Mouse (Mus musculus) small intestine, adult 2 months (tissue): ENCODE data around the gene Wipf1. TPM values are rescaled to one million over a fixed set of nuclear protein-coding genes. Genes with fewer than 3 reads are reported as not detected.

Source experiments
- H3K27ac ChIP-seq: fragments of 200-500 bp; 2 replicates; pipeline ENCODE4 v1.5.1; 2012; ENCODE audit warnings: low read depth, low read length, control low read depth, inconsistent platforms; ENCODE audit not compliant: insufficient read depth
- H3K27me3 ChIP-seq: fragments of 200-500 bp; 2 replicates; pipeline ENCODE4 v1.6.1; 2012; ENCODE audit warnings: mild to moderate bottlenecking, moderate library complexity, low read length, inconsistent platforms; ENCODE audit not compliant: control insufficient read depth, insufficient read depth
- H3K36me3 ChIP-seq: fragments of 200-500 bp; 2 replicates; pipeline ENCODE4 v1.6.1; 2012; ENCODE audit warnings: mild to moderate bottlenecking, low read length, control low read depth, inconsistent platforms; ENCODE audit not compliant: control insufficient read depth, insufficient read depth
- H3K4me1 ChIP-seq: fragments of 200-500 bp; 2 replicates; pipeline ENCODE4 v1.6.1; 2012; ENCODE audit warnings: low read length, inconsistent platforms, mixed read lengths; ENCODE audit not compliant: control insufficient read depth, insufficient read depth, insufficient read length
- H3K4me3 ChIP-seq: fragments of 200-500 bp; 2 replicates; pipeline ENCODE4 v1.5.1; 2012; ENCODE audit warnings: low read depth, mild to moderate bottlenecking, control low read depth, inconsistent platforms, low read length, moderate library complexity
- CTCF ChIP-seq: fragments of 200-500 bp; IDR thresholded peaks from 2 replicates; pipeline ENCODE4 v1.5.1; 2012; ENCODE audit warnings: low read depth, mild to moderate bottlenecking, control low read depth, inconsistent platforms, low read length, moderate library complexity, mixed read lengths; ENCODE audit not compliant: insufficient replicate concordance, insufficient read length; ENCODE audit errors: extremely low read depth
- POLR2A ChIP-seq: fragments of 200-500 bp; IDR thresholded peaks from 2 replicates; pipeline ENCODE4 v1.6.1; 2012; ENCODE audit warnings: low read depth, mild to moderate bottlenecking, control low read depth, inconsistent platforms, low read length, moderate library complexity
- WGBS: fragments of 180-500 bp; shearing (Covaris S2); methylation state at CpG from one replicate; pipeline ENCODE4 v1.1.7; 2018; 5-methylcytosine and 5-hydroxymethylcytosine counted together
- polyA plus RNA-seq: library from polyadenylated mRNA; depleted of rRNA; stranded (reverse); fragments of >200 nt; gene quantifications from 2 replicates; pipeline ENCODE4 v1.2.3, GENCODE M21; 2012; rRNA removed

Wipf1 gene
- polyA plus RNA-seq, 1 experiment: 18.9 TPM

DNA sequence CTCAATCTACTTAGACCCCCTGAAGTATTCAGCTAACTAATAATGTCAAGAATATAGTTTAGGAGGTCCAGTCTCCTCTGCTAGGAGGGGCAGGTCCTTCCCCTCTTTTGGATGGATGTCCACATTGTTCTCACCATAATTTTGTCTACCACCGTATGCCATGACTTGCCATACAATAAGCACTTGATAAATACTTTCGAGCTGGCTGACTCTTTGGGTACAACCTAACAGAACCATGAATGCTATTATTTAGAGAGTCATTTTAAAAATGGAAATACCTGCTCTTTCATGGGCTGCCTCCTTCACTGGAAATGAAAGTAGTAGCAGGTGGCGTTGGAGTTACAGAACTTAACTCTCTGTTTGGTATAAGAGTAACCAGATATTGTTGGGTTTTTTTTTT, 139.6 kb downstream of the Wipf1 start:
- peaks cover 3% of the 10 kb centered on the region for H3K4me1 ChIP-seq
- H3K27me3 ChIP-seq: no peaks in the 10 kb centered on the region
- no peaks in the 10 kb centered on the region for H3K36me3 ChIP-seq
- WGBS: 90% methylated on average over 3 of the region's 3 CpGs
- TF ChIP-seq CTCF: no peak
- no peak for TF ChIP-seq POLR2A
- no peak overlapping the region for H3K27ac ChIP-seq
- H3K4me3 ChIP-seq: no peak overlapping the region

- H3K27ac ChIP-seq: no peak overlapping the region
- TF ChIP-seq CTCF: no peak
- TF ChIP-seq POLR2A: no peak
- H3K27me3 ChIP-seq: no peaks in the 10 kb centered on the region
- no peaks in the 10 kb centered on the region for H3K36me3 ChIP-seq
- H3K4me1 ChIP-seq: peaks cover 5% of the 10 kb centered on the region
- WGBS: 75% methylated on average over 1 of the region's 1 CpGs
- H3K4me3 ChIP-seq: no peak overlapping the region
Observed at GRCm38 (mm10) chr2:73387806-73388205, 141.7 kb downstream of the Wipf1 start.

DNA sequence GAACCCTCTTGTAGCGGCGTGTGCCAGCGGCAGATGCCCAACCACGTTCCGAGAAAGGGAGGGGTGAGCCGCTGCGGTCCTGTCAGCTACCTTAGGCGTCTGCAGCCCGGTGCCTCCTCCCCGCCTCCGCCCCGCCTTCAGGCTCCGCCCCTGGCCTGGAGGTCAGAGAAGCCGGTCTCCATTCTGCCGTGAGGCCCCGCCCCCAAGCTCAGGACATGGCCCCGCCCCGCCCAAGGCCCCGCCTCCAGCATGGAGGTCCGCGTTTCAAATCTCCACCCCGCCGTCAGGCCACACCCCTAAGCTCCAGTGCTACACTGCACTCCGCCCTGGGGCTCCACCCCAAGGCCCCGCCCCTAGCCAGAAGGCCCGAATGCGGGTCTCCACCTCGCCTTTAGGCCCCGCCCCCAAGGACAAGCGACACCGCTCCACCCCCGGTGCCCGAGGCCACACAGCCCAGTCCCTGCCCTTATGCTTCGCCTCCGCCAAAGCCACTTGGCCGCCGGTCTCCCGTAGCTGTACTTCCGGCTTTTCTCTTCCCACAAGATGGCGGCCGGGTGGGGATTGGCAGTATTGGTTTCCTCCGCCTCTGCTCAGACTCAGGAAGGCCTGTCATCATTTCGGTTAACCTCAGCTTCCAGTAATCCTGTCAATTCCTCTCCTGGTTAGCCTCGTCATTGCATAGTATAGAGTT, 143.0 kb downstream of the Wipf1 start, which contains the start of gene Gpr155:
Gpr155 (minus strand) TSS at position 217 of the 691 bp plus-strand sequence.
- Histone ChIP-seq H3K27me3 (no peaks in the 10 kb centered on the region), H3K4me1 (peaks cover 5% of the 10 kb centered on the region), H3K36me3 (peaks cover 4% of the 10 kb centered on the region), H3K27ac (peak within 1 kb of the TSS; percentile 73), H3K4me3 (peak within 1 kb of the TSS; percentile 92)
- 1% methylated on average over 42 of the region's 44 CpGs for WGBS
- no peak for TF ChIP-seq CTCF
- TF ChIP-seq POLR2A: peak; percentile 80; the same call in 1 of the 2 replicates

DNA sequence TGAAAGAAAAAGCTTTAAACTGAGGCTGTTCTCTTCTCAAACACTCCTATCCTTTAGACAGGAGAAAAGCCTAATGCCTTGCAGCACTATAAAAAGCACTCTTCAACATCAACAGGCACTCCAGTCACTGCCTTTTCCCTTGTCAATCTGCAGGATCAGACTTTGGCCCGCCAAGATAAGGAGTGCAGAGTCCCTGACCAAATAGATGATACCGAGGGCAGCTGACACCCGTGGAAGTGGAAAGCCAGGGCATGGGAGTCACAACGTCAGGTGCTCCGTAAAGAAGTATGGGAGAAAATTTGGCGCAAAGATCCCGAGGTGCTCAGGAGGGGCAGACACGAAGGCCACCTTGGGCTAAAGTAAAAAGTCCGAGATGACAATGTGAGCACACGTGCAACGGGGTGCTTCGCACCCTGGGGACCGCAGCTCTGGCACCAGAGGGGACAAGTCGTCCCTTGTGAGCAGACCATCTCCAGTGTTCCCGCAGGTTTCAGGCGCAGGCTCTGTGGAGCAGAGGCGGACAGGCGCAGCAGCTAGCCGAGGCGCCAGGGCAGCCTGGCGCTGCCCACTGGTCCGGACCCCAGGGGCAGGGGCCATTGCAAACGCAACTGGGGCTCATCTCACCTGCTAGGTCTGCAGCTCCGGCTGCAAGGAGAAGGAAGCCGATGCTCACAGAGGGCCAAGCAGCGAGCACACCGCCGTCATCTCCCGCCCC, 143.7 kb downstream of the Wipf1 start:
- under 1% methylated on average over 29 of the region's 29 CpGs for WGBS
- H3K27me3 ChIP-seq: no peaks in the 10 kb centered on the region
- TF ChIP-seq CTCF: no peak
- no peak; the same call in 1 of the 2 replicates for TF ChIP-seq POLR2A
- peaks cover 5% of the 10 kb centered on the region for H3K4me1 ChIP-seq
- H3K4me3 ChIP-seq: peak overlapping the region; percentile 92
- peaks cover 6% of the 10 kb centered on the region for H3K36me3 ChIP-seq
- peak overlapping the region; percentile 55 for H3K27ac ChIP-seq

- Histone ChIP-seq H3K27me3 (no peaks in the 10 kb centered on the region), H3K4me1 (peaks cover 8% of the 10 kb centered on the region), H3K27ac (0 out of 2 replicates have a peak overlapping the region, but pooled peaks have one; percentile 55), H3K36me3 (peaks cover 8% of the 10 kb centered on the region), H3K4me3 (no peak overlapping the region)
- TF ChIP-seq CTCF: no peak
- no peak for TF ChIP-seq POLR2A
- WGBS: 53% methylated on average over 4 of the region's 4 CpGs
Observed at GRCm38 (mm10) chr2:73385172-73385571, 144.4 kb downstream of the Wipf1 start.

DNA sequence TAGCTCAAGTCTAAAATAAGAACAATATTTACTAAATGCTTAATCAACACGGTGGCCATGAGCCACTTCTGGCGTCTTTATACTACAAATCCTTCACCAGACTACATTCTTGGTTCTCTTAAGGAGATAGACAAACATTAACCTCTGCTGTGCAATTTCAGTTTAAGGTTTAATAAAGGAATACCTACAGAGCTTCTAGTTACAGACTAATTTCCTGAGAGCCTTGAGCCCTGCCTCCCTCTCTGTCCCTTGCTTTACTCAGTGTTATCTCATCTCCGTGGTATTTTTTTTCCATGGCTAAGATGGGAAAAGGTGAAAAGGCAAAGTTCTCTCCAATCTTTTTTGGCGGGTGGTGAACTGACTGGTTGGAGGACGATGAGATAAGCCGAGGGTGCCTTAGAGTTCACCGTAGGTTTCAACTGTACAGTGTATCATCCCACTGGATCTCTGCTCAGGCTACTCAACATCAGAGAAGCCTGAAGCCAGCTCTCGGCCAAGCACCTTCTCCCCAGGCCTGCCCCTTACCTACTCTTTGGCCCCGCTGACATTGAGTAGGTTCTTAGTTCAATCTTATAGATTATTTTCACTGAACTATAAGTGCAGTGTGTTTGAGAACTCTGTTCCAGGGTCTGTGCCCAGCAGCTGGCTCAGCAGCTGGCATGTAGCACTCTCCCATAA, 149.1 kb downstream of the Wipf1 start:
- no peak for TF ChIP-seq POLR2A
- no peak for TF ChIP-seq CTCF
- peaks cover 5% of the 10 kb centered on the region; the same call in 1 of the 2 replicates for H3K4me1 ChIP-seq
- peaks cover 9% of the 10 kb centered on the region for H3K36me3 ChIP-seq
- no peak overlapping the region for H3K4me3 ChIP-seq
- H3K27me3 ChIP-seq: no peaks in the 10 kb centered on the region
- WGBS: 42% methylated on average over 9 of the region's 9 CpGs
- H3K27ac ChIP-seq: no peak overlapping the region

DNA sequence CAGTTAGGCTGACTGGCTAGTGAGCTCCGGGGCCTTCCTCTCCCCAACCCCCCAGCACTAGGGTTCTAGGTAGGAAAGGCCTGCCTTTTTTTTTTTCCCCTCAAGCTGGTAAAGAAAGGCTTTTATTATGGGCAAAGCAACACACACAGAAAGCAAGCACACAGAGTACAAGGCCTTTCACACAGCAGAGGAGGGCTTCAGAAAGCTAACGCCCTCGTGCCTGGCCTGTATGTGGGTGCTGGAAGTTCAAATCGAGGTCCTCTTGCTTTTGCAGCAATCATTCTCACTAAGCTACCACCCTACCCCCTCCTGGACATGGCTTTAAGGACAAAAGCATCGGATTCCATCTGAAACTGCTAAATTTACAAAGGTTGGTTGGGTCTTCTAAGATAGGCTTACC, 149.9 kb downstream of the Wipf1 start:
- Histone ChIP-seq H3K4me1 (peaks cover 5% of the 10 kb centered on the region; the same call in 1 of the 2 replicates), H3K36me3 (peaks cover 11% of the 10 kb centered on the region), H3K27me3 (no peaks in the 10 kb centered on the region), H3K4me3 (no peak overlapping the region), H3K27ac (no peak overlapping the region)
- WGBS: 90% methylated on average over 5 of the region's 5 CpGs
- TF ChIP-seq POLR2A (no peak), CTCF (no peak)

Other genes with a start within 250 kb of the Wipf1 start
- 1.1 and 1.6 TPM in 2 replicates for gene Scrn3, start 217.1 kb downstream of the Wipf1 start, polyA plus RNA-seq
- 0.28 and 0.70 TPM in 2 replicates for gene Cir1, start 217.0 kb downstream of the Wipf1 start, polyA plus RNA-seq
- 6.3 and 9.9 TPM in 2 replicates for gene Gpr155, start 143.2 kb downstream of the Wipf1 start, polyA plus RNA-seq
- gene Chrna1, start 50.6 kb upstream of the Wipf1 start, polyA plus RNA-seq: not detected in 2 replicates
- 1.7 and 2.1 TPM in 2 replicates for gene Chn1, start 245.6 kb upstream of the Wipf1 start, polyA plus RNA-seq